9 mouse cellular contexts compared by ENCODE assay signal in the genomic region with DNA sequence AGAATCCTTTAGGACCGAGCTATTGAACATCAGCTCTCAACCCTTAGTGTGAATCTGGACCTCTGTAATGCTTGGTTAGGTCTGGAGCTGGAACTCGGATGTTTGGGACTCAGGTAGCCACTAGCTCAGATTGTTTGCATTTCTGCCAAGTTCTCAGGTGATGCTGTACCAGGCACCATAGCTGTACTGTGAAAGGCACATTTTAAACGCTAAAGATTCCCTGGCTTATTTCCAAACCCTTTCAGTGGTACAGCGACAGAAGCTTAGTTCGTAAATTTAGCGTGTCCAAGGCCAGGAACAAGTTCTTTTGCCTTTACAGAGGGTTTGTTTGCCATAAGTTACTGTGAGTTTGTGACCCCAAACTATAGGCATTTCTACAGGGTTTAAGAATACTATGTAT. TPM values are rescaled to one million over a fixed set of nuclear protein-coding genes. Genes with fewer than 3 reads are reported as not detected.
DNase-seq lines count a peak whose midpoint lies in the region; ATAC-seq and TF ChIP-seq lines count a peak whose summit lies in the region.
"Had no signal": no experiment of that assay in that cellular context is flagged by ENCODE, and none has a peak within 500 bp of the region (broad histone marks: within the 10 kb centered on the region; RNA-seq: fewer than 3 reads in every experiment).

No protein-coding gene starts in this region.

- no peaks in the 10 kb centered on the region for H3K36me3 ChIP-seq in embryonic facial prominence, embryonic 13.5 days
- H3K36me3 ChIP-seq in intestine, embryonic 15.5 days: no peaks in the 10 kb centered on the region
- H3K36me3 ChIP-seq in myocyte (ENCODE audit: control insufficient read depth, insufficient read depth): no peaks in the 10 kb centered on the region

- H3K9me3 ChIP-seq in embryonic facial prominence, embryonic 13.5 days: no peaks in the 10 kb centered on the region
- H3K9me3 ChIP-seq in intestine, embryonic 15.5 days: no peaks in the 10 kb centered on the region

- H3K4me2 ChIP-seq in embryonic facial prominence, embryonic 13.5 days: peak overlapping the region; percentile 92
- peak overlapping the region; percentile 93 for H3K4me2 ChIP-seq in intestine, embryonic 15.5 days (replicated peaks)
- H3K4me2 ChIP-seq in myocyte (ENCODE audit: low read depth): peak overlapping the region; percentile 73

- no peak for TF ChIP-seq CTCF in layer of hippocampus, adult 2 months (conservative IDR thresholded peaks at IDR 0.05)

- peaks cover 22% of the 10 kb centered on the region for H3K4me1 ChIP-seq in embryonic facial prominence, embryonic 13.5 days
- H3K4me1 ChIP-seq in intestine, embryonic 15.5 days (replicated peaks): peaks cover 7% of the 10 kb centered on the region; the same call in 1 of the 2 replicates

- no peak for TF ChIP-seq POLR2A in myocyte (IDR thresholded peaks at IDR 0.05; ENCODE audit: insufficient read length, low read depth)

- H3ac ChIP-seq in myocyte (ENCODE audit: control insufficient read depth, insufficient read length): no peak overlapping the region

- H3K27me3 ChIP-seq in embryonic facial prominence, embryonic 13.5 days: no peaks in the 10 kb centered on the region
- H3K27me3 ChIP-seq in intestine, embryonic 15.5 days (replicated peaks): no peaks in the 10 kb centered on the region
- H3K27me3 ChIP-seq in myocyte (ENCODE audit: control insufficient read depth, insufficient read depth, insufficient read length): no peaks in the 10 kb centered on the region
- H3K27me3 ChIP-seq: Patski had no signal

- no peak for ATAC-seq in embryonic facial prominence, embryonic 13.5 days (ENCODE audit: insufficient number of reproducible peaks, insufficient read depth, low FRiP score, low TSS enrichment, low read depth)
- no peak for ATAC-seq in intestine, embryonic 15.5 days

- peak overlapping the region; percentile 91 for H3K4me3 ChIP-seq in layer of hippocampus, adult 2 months
- peak overlapping the region; percentile 78 for H3K4me3 ChIP-seq in embryonic facial prominence, embryonic 13.5 days
- H3K4me3 ChIP-seq in intestine, embryonic 15.5 days (replicated peaks): no peak overlapping the region
- H3K4me3 ChIP-seq in myocyte: peak overlapping the region; percentile 86

- H3K79me2 ChIP-seq in myocyte (ENCODE audit: control insufficient read depth, insufficient read depth): peaks cover 31% of the 10 kb centered on the region

- WGBS in embryonic facial prominence, embryonic 13.5 days: 32% methylated on average over 6 of the region's 6 CpGs
- WGBS in intestine, embryonic 15.5 days: 45% methylated on average over 6 of the region's 6 CpGs

- intact Hi-C loops in left cerebral cortex, postnatal 25 days (cut with DNase I): loop anchor here (2.0 to 10.0 kb wide), 2 partner anchors 54 to 122 kb away; no protein-coding TSS in a partner anchor

- DNase-seq in layer of hippocampus, adult 2 months (ENCODE audit: low spot score in 2 of 2): no peak
- no peak for DNase-seq in layer of hippocampus, postnatal 14 days (ENCODE audit: low spot score in 2 of 2)
- no peak for DNase-seq in left cerebral cortex, postnatal 25 days (ENCODE audit: low spot score in 2 of 2)
- DNase-seq in frontal cortex, adult 2 months (ENCODE audit: extremely low spot score in 1 of 2, low spot score in 1 of 2): no peak
- DNase-seq in left cerebral cortex, adult 8-10 months (ENCODE audit: low spot score in 2 of 2): no peak

- H3K9ac ChIP-seq in embryonic facial prominence, embryonic 13.5 days: no peak overlapping the region
- H3K9ac ChIP-seq in intestine, embryonic 15.5 days: peak overlapping the region; percentile 81; the same call in 1 of the 2 replicates

- H3K27ac ChIP-seq in layer of hippocampus, adult 2 months: peak overlapping the region; percentile 97
- peak overlapping the region; percentile 82 for H3K27ac ChIP-seq in embryonic facial prominence, embryonic 13.5 days
- no peak overlapping the region for H3K27ac ChIP-seq in intestine, embryonic 15.5 days

TF ChIP-seq in myocyte, 11 proteins besides CTCF, POLR2A, EP300 and RAD21:
- TF ChIP-seq MYOD1 (IDR thresholded peaks at IDR 0.05; ENCODE audit: control insufficient read depth in 1 of 3, insufficient read length in 2 of 3, low read depth in 2 of 3) (no peak), POLR2AphosphoS2 (IDR thresholded peaks at IDR 0.05; ENCODE audit: insufficient read length, low read depth) (no peak), MAX (IDR thresholded peaks at IDR 0.05; ENCODE audit: low read depth) (no peak), CEBPB (IDR thresholded peaks at IDR 0.05; ENCODE audit: insufficient read depth, poor library complexity, severe bottlenecking) (no peak), TCF12 (IDR thresholded peaks at IDR 0.05; ENCODE audit: insufficient read depth, poor library complexity, severe bottlenecking) (no peak), E2F4 (IDR thresholded peaks at IDR 0.05; ENCODE audit: insufficient read depth) (no peak)

RNA-seq across cellular contexts. Expression of gene Gpd2, which starts 0.4 kb away (rescaled TPM):
- total RNA-seq in layer of hippocampus, adult 2 months (2021): 100 to 1,000 TPM; 122 to 138 TPM
- total RNA-seq in layer of hippocampus, postnatal 14 days (2021): 100 to 1,000 TPM; 125 to 144 TPM
- 14.4 and 15.2 TPM in 2 replicates for polyA plus RNA-seq in embryonic facial prominence, embryonic 13.5 days (2015; fragmentation: Nextera tagmentation; extraction: Ambion mirVana)
- polyA plus RNA-seq in intestine, embryonic 15.5 days (2015; fragmentation: Nextera tagmentation; extraction: Ambion mirVana): 21.0 and 22.2 TPM in 2 replicates
- polyA plus RNA-seq in myocyte (2012; fragmentation: generic; extraction: Trizol): 11.1 TPM
- 10 to 100 TPM; 96.8 to 99.0 TPM for total RNA-seq in left cerebral cortex, postnatal 25 days (2021)
- 41.6 and 48.7 TPM in 2 replicates for polyA plus RNA-seq in frontal cortex, adult 2 months (2012; rRNA removed)
- total RNA-seq in left cerebral cortex, adult 8-10 months (2022): 100 to 1,000 TPM in 2 of 4 experiments, 10 to 100 TPM in 2; 88.2 to 103 (median 100.0) TPM
